Mouse (Mus musculus) kidney, postnatal 14 days (tissue): ENCODE measurements at regions not wholly inside any gene's neighbourhood (a gene's known extent, or its start where the extent isn't known, plus 50 kb on each side); places are given as distances from the start of the nearest gene placed in this dataset.

Experiments used
- DNase-seq: peaks from one replicate; pipeline ENCODE4 v3.0.0; 2022; ENCODE audit warnings: mixed read lengths

DNA sequence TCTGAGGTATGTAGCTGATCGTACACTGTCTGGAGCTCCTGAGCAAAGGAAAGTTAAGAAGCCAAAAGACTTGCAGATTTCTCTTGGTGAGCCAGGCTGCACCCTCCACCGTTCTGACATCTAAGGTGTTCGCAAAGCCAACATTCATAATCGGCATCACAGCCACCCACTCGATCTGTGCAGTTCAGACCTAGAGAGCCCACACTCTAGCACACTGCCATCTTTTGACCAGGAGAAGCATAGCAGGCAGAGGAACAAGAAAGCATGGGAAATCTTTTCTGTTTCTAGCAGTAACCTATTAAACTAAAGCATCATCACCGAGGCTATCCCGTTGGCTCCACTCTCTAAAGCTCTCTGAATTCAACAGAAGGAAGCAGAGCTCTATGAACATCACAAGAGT lies 59.2 kb downstream of the Areg start:
- DNase-seq = peak; percentile 14

DNA sequence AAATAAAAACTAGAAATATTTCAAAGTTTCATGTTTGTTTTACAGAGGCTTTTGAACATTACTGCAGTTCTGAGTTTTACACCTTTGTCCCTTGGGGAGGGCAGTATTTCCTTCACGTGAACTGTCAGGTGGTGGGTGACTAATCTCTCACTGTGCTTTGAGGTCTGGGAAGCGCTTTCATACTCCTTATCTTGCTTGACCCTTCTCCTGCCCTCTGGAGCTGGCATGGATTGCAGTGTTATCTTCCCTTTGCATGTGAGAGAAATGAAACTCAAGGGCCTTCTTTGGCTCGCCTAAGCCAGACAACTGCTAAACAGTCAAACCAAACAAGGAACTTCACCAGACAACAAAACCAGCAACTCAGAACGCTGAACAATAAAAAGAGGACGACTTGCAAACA lies 61.0 kb downstream of the Areg start:
- no peak for DNase-seq

- peak; percentile 41 for DNase-seq
Observed at GRCm38 (mm10) chr5:91204225-91205005, 65.0 kb downstream of the Areg start.

DNA sequence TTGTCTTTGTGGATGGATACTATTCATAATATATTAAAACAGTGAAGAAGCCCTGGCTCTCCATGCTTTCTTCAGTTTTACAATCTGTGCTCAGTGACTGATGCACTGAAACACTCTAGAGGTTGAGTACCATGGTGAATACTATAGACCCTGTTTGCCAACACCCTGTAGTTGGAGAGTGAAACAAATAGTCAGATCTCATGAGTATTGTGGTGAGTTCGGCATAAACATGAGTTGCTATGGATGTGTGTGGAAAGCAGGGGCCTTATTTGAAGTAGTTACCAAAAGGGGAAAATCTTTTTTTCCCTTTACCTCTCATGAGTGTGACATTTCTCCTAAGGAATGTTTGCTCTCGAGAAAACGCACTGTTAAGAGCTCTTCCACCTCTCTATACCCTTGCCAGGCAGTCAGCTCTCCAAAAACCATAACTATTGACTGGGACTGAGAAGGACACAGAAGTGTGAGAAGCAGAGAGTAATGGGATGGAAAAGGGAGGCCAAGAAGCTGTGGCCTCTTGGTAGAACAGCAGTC lies 66.0 kb downstream of the Areg start:
- no peak for DNase-seq

DNA sequence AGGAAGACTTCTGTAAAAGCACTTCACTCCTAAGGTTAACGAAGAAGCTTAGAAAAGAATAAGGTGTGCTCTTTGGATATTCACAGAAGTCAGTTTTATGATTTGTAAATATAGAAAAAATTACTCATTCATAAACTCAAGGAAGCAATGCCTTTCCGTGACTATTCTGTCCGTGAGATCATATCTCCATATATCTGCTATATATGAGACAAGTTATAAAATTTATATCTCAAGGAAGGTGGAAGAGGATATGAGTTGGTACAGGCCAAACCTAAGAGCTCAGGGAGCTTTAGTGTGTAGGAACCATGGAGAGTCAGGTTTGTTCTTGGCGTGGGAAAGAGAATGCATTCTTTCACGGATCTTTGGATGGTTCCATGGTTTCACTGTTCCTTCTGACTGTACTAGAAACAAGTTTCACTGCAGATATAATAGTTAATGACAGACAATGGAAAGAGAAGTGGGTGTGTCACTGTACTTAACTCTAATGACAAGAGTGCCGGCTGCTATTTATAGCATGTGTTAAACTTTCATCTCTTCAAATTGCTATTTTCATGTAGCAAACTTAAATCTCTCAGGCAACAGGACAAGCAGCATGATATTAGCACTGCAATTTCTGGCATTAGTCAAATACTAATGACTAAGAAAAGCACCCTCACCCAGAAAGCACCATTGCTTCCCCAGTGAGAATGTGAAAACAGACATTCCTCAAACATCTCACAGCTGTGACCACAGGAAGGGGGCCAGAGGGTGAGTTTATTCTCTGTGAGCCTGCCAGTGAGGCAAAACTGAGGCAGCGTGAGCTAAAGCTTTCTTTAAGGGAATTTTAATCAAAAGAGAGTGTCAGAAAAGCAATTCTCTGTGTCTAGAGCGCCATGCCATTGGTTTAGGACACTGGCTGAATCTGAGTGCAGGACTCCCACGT lies 67.4 kb downstream of the Areg start:
- no peak for DNase-seq

GRCm38 (mm10) chr5:91220174-91220573 lies 80.8 kb downstream of the Areg start:
- no peak for DNase-seq

DNA sequence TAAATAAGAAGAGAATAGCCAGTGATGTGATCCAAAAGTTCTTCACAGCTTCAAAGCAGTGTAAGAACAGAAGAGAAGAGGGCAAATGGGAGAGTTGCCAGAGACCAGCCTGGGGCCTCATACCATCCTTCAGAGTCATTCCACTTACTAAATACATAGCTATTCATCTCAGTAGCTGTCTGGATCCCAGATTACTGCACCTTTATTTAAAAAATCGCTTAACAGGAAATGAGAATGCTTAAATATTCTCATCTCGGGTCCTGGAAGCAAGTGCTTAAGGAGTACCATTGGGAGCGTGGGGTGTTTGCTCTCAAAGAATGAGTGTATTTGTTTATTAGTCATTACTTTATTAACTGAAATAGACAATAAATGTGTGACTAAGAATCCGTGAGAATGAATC lies 102.3 kb downstream of the Areg start:
- DNase-seq = no peak

DNA sequence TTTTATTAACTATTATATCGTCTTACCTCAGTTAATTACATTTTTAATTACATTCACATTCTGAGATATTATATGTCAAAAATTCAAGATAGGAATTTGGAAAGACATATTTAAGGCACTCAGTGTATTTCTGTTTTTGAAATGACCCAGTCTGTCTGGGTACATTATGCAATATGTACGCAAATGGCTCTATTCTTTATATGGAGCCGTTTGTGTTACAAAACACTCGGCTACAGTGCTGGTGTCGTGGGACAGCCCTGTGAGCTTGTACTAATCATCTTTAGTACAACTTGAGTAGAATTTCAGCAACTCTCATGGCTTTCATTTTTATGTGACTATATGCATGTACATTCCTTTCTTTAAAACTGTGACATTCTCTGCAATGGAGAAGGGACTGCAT lies 108.0 kb downstream of the Areg start:
- no peak for DNase-seq

DNA sequence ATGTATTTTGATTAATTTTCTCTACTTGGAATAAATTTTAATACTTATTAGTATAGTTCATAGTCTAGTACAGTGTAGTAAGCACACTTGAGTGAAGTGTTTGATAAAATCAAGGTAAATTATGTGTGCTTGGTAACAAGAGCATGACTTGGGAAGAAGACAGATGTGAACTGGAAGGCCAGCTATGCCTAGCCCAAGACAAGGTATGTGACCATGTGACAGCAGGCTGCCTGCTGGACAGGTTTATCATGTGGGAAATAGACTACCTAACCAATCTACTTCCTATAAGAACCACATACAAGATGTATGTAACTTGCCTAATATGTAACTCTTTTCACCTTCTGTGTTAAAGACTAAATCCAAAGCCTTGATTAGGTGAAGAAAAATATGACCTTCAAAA lies 122.5 kb downstream of the Areg start:
- DNase-seq = no peak

DNA sequence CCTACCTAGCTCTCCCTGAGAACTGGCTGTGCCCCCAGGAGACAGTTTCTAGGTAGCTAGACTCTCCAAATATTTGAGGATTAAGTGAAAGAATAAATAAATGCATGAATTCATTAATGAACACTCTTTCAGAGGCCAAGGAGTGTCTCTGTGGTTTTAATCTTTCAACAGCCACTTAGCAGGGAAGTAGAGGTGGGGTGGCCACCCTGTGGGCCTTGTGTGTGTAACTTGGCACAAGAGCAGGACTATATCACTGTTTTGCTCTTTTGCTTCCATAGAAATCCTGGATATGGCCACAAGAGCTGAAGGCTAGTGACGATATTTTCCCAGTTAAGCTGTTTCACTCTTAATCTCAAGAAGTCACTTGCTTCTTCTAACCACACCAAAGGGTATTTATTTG lies 123.1 kb downstream of the Areg start:
- no peak for DNase-seq

- DNase-seq = no peak
Observed at GRCm38 (mm10) chr5:91270747-91271146, 131.3 kb downstream of the Areg start.

GRCm38 (mm10) chr5:91271416-91271815 lies 131.4 kb downstream of the Btc start:
- no peak for DNase-seq

GRCm38 (mm10) chr5:91274411-91274810 lies 128.4 kb downstream of the Btc start:
- no peak for DNase-seq

DNA sequence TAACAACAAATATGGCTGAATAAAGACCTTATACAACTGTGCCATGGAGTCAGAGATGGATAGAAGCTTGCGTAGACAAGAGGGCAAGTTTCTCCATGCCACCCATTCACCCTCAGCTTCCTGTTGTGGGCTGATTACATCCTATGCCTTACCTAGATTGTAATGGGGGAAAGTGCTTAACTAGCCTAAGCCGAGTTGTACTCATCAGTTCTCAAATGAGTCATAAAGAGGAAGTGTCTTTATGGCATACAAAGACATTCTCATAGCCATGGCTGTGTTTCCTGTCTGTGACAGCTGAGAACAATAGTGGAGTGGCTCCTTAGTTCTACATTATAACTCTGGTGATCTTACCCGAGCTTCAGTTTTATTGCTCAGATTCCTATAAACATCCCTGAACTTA lies 124.3 kb downstream of the Btc start:
- no peak for DNase-seq

DNA sequence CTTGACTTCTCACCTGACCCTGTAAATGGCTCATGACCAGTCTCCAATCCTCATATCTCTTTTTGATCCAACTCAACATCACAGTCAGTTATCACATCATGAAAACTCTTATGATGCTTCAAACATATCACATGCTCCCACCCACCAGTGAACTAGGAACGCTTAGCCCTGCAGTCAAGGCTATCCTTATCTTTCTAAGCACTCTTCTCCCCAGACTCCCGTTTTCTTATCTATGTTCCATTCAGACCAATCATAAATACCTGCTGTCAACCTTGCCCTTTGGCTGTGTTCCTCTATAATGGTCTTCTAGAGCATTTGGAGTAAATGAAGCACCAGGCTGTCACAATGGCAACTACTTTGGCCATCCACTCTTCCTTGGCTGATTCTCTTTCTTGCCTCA lies 123.3 kb downstream of the Btc start:
- no peak for DNase-seq

GRCm38 (mm10) chr5:91282969-91283368 lies 119.8 kb downstream of the Btc start:
- no peak for DNase-seq

DNA sequence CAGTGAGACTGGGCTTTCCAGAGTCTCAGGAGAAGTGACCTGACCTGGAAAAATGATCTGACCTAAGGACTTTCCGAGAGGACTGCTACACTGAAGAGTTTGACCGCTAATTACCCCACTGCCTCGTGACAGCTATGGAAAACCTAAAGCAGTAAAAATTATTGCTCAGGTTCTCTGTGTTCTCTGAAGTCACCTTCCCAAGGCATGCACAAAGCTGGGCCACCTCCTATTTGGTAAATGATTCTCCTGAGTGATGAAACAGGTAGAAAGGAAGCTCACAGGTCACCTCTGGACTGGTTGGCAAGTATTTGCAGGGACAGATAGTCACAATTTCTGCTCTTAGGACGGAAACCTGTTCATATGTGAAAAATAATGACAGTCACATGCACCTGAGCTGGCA lies 109.7 kb downstream of the Btc start:
- DNase-seq = peak; percentile 56

DNA sequence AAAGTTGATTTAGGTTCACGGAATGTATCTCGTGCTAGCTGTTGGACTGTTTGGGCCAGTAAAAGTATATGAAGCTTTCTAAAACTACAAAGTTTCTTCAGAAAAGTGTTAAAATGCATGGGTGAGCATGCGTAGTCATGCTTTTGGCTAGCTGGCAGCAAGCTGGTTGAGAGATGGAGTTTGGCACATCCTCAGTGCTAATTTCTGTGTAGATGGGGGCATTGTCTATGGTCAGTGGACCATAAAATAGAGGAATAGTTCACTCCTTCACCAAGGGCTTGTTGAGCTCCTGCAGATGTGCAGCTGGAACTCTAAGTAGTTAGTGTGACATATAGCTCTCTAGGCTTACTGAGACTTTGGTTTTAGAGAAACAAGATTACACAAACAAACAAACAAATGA lies 107.8 kb downstream of the Btc start:
- no peak for DNase-seq

DNA sequence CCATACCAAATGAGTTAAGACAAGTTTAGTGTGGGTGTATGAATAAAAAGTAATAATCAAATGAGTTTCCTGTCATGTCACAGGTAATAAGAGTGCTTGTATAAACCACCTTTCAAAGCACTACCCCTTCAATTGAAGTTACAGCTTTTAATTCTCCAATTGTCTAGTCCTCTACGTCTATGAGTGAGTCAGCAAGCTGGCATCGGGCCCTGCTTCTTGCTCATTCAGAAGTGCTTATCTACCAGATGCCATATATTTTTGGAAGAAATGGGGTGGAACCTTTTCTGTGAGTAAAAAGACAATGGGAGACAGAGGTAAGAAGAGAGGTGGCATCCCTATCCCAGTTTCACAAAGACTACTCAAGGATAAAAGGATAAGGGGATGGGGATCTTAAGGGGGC lies 105.7 kb downstream of the Btc start:
- no peak for DNase-seq

DNA sequence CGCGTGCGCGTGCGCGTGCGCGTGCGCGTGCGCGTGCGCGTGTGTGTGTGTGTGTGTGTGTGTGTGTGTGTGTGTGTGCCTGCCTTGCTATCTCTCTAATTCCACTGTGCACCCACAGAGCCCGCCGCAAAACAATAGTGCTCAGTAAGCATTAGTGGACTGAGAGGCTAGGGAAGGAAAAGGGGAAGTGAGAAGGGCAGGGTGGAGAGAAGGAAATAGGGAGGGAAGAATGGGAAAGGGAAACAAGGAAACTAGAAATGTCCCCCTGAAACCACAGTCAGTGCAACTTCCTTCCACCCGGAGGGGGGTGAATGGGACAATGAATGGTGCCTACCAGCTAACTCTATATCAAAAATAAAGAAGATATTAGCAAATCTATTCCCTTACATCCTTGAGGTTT lies 100.7 kb downstream of the Btc start:
- no peak for DNase-seq

DNA sequence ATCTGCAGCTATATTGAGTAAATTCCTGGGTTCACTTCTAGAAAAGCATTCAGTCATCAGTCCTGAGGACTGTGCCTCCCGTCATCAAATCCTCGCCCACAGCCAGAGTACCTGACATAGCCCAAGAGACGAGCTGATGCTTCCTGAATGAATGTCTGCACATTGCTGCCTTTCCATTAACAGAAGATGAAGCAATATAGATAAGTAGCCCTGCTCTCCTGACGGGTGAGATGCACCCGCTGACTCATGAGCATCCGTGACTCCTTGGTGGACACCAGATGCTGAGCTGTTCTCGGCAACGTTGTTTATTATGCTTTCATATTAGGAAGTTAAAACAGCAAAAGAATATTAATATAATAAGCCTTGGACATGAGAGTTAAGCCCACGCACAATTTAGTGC lies 99.9 kb downstream of the Btc start:
- DNase-seq = no peak

GRCm38 (mm10) chr5:91303702-91304101 lies 99.1 kb downstream of the Btc start:
- no peak for DNase-seq

DNA sequence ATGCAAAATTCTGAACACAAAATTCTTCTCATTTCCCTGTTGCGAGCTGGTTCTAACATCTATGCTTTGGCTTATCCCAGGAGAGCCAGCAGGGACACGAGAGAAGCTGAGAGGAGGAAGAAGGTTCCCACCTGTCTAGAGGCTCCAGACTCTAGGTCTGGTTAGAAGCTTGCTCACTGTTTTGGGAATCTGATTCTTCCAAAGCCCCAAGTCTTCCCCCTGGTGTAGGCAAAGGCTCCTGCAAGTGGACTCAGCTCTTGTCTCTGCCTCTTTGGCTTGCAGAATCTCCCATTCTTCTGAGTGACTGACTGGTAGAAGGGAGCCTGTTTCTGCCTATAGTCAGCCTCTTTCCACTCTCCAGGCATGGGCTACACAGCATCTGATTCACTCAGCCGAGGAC lies 95.8 kb downstream of the Btc start:
- no peak for DNase-seq
